Mouse (Mus musculus) lung, embryonic 14.5 days (tissue): ENCODE measurements around the gene Klb. TPM values are rescaled to one million over a fixed set of nuclear protein-coding genes. Genes with fewer than 3 reads are reported as not detected.

Experiments used
- ATAC-seq: fragments of 200-750 bp; cut with Nextera tagmentation; 2 replicates; pipeline ENCODE4 v1.8.0; 2017; ENCODE audit warnings: mild to moderate bottlenecking, moderate TSS enrichment, moderate library complexity; ENCODE audit not compliant: insufficient read depth
- DNase-seq: peaks from one replicate; pipeline ENCODE4 v3.0.0-alpha.2; 2015
- H3K27ac ChIP-seq: fragments of 300-500 bp; sonication (generic); 2 replicates; pipeline ENCODE4 v1.5.1; 2014; ENCODE audit warnings: low read depth, mild to moderate bottlenecking, moderate library complexity
- H3K27me3 ChIP-seq: fragments of 300-500 bp; sonication (generic); 2 replicates; pipeline ENCODE4 v1.6.1; 2014; ENCODE audit warnings: low read length, control low read depth; ENCODE audit not compliant: insufficient read depth
- H3K36me3 ChIP-seq: fragments of 300-500 bp; sonication (generic); 2 replicates; pipeline ENCODE4 v1.6.1; 2014; ENCODE audit warnings: control low read depth; ENCODE audit not compliant: insufficient read depth
- H3K4me1 ChIP-seq: fragments of 300-500 bp; sonication (generic); 2 replicates; pipeline ENCODE4 v1.6.1; 2014; ENCODE audit warnings: antibody characterized with exemption, control low read depth; ENCODE audit not compliant: insufficient read depth
- H3K4me2 ChIP-seq: fragments of 300-500 bp; sonication (generic); 2 replicates; pipeline ENCODE4 v1.6.1; 2014; ENCODE audit warnings: mild to moderate bottlenecking
- H3K4me3 ChIP-seq: fragments of 300-500 bp; sonication (generic); 2 replicates; pipeline ENCODE4 v1.5.1; 2014; ENCODE audit warnings: low read depth, low read length
- H3K9ac ChIP-seq: fragments of 300-500 bp; sonication (generic); 2 replicates; pipeline ENCODE4 v1.6.1; 2014
- H3K9me3 ChIP-seq: fragments of 300-500 bp; sonication (generic); 2 replicates; pipeline ENCODE4 v1.6.1; 2016; ENCODE audit warnings: low read depth, low read length, control low read depth
- CTCF ChIP-seq: IDR thresholded peaks from 2 replicates; pipeline ENCODE4 v1.5.1; 2016; ENCODE audit warnings: antibody characterized with exemption, low read depth
- WGBS: fragments of 180-500 bp; shearing (Covaris S2); extraction: QIAGEN DNeasy Blood & Tissue Kit; methylation state at CpG from one replicate; pipeline ENCODE4 v1.1.7; 2014; 5-methylcytosine and 5-hydroxymethylcytosine counted together
- polyA plus RNA-seq: library from polyadenylated mRNA; unstranded; fragments of >200 nt; fragmentation: Nextera tagmentation; extraction: Ambion mirVana; gene quantifications from 2 replicates; pipeline ENCODE4 v1.2.1, GENCODE M21; 2014

The Klb gene
- polyA plus RNA-seq, 1 experiment from 2014 or later: not detected

- no peak for TF ChIP-seq CTCF
- no peaks in the 10 kb centered on the region for H3K27me3 ChIP-seq
- H3K4me3 ChIP-seq: no peak overlapping the region
Measured at GRCm38 (mm10) chr5:65371551-65371950, 23.4 kb downstream of the Klb start.

GRCm38 (mm10) chr5:65374746-65375145 is 26.6 kb downstream of the Klb start:
- no peak overlapping the region for H3K9ac ChIP-seq
- no peak for ATAC-seq

More at GRCm38 (mm10) chr5:65371551-65371950, 23.4 kb downstream of the Klb start:
- no peak overlapping the region for H3K27ac ChIP-seq
- no peak overlapping the region for H3K4me2 ChIP-seq
- no peak overlapping the region for H3K9ac ChIP-seq
- no peaks in the 10 kb centered on the region for H3K4me1 ChIP-seq
- no peaks in the 10 kb centered on the region for H3K36me3 ChIP-seq
- ATAC-seq: no peak
- H3K9me3 ChIP-seq: no peaks in the 10 kb centered on the region
- WGBS: 92% methylated on average over 7 of the region's 7 CpGs
- no peak for DNase-seq

GRCm38 (mm10) chr5:65385704-65386103 is 37.6 kb downstream of the Klb start:
- ATAC-seq: no peak

More at GRCm38 (mm10) chr5:65374746-65375145, 26.6 kb downstream of the Klb start:
- Histone ChIP-seq H3K4me2 (no peak overlapping the region), H3K27me3 (no peaks in the 10 kb centered on the region), H3K4me1 (no peaks in the 10 kb centered on the region), H3K4me3 (no peak overlapping the region), H3K27ac (no peak overlapping the region), H3K36me3 (no peaks in the 10 kb centered on the region), H3K9me3 (no peaks in the 10 kb centered on the region)
- no peak for DNase-seq
- WGBS: 73% methylated on average over 7 of the region's 7 CpGs
- TF ChIP-seq CTCF: no peak

GRCm38 (mm10) chr5:65387008-65387867 is 39.1 kb downstream of the Klb start:
- no peak overlapping the region for H3K9ac ChIP-seq
- TF ChIP-seq CTCF: no peak
- peaks cover 36% of the 10 kb centered on the region for H3K36me3 ChIP-seq
- H3K9me3 ChIP-seq: no peaks in the 10 kb centered on the region
- H3K27ac ChIP-seq: no peak overlapping the region
- DNase-seq (no peak), ATAC-seq (no peak)
- 74% methylated on average over 6 of the region's 6 CpGs for WGBS
- H3K4me2 ChIP-seq: no peak overlapping the region
- H3K4me1 ChIP-seq: peaks cover 7% of the 10 kb centered on the region
- H3K27me3 ChIP-seq: no peaks in the 10 kb centered on the region
- H3K4me3 ChIP-seq: no peak overlapping the region

More at GRCm38 (mm10) chr5:65385704-65386103, 37.6 kb downstream of the Klb start:
- Histone ChIP-seq H3K4me1 (peaks cover 7% of the 10 kb centered on the region), H3K4me3 (no peak overlapping the region), H3K9me3 (no peaks in the 10 kb centered on the region), H3K9ac (no peak overlapping the region), H3K27me3 (no peaks in the 10 kb centered on the region), H3K4me2 (no peak overlapping the region), H3K27ac (no peak overlapping the region), H3K36me3 (peaks cover 36% of the 10 kb centered on the region)
- TF ChIP-seq CTCF: no peak
- DNase-seq: no peak
- WGBS: 60% methylated on average over 2 of the region's 2 CpGs

- DNase-seq: peak; percentile 99
- Histone ChIP-seq H3K4me1 (peaks cover 7% of the 10 kb centered on the region), H3K9me3 (no peaks in the 10 kb centered on the region), H3K36me3 (peaks cover 49% of the 10 kb centered on the region), H3K4me3 (peak within 1 kb of the TSS; percentile 98), H3K27me3 (no peaks in the 10 kb centered on the region), H3K9ac (peak within 1 kb of the TSS; percentile 99), H3K27ac (peak within 1 kb of the TSS; percentile 93), H3K4me2 (peak within 1 kb of the TSS; percentile 87)
- peak; percentile 96 for ATAC-seq
- TF ChIP-seq CTCF: no peak
- under 1% methylated on average over 83 of the region's 83 CpGs for WGBS
Measured at GRCm38 (mm10) chr5:65390648-65391644, 42.8 kb downstream of the Klb start, which contains the start of the genes Rpl9 and Lias. TSS of gene Rpl9 (minus strand) at chr5:65391444. TSS of gene Lias (plus strand) at chr5:65391497.

- 3% methylated on average over 12 of the region's 12 CpGs for WGBS
- Histone ChIP-seq H3K9me3 (no peaks in the 10 kb centered on the region), H3K36me3 (peaks cover 56% of the 10 kb centered on the region), H3K4me1 (peaks cover 7% of the 10 kb centered on the region), H3K9ac (peak overlapping the region; percentile 99), H3K27me3 (no peaks in the 10 kb centered on the region), H3K4me2 (peak overlapping the region; percentile 69), H3K4me3 (peak overlapping the region; percentile 98), H3K27ac (peak overlapping the region; percentile 93)
- TF ChIP-seq CTCF: no peak
- peak; percentile 62 for DNase-seq
- ATAC-seq: peak; percentile 38; the same call in 1 of the 2 replicates
Measured at GRCm38 (mm10) chr5:65391753-65392152, 43.6 kb downstream of the Klb start.
